Mouse (Mus musculus) spleen, adult 12 weeks (tissue): Measurements from ENCODE around the gene Lpar6.

Experiments used
- DNase-seq: peaks from one replicate; pipeline ENCODE4 v3.0.0; 2022; ENCODE audit warnings: low spot score

Lpar6 gene

GRCm38 (mm10) chr14:73237848-73238321 lies at the start of gene Lpar6:
Gene Lpar6 (plus strand): TSS chr14:73237895.
- no peak for DNase-seq

- DNase-seq: no peak
Measured at GRCm38 (mm10) chr14:73199058-73199457, 38.6 kb upstream of the Lpar6 start.

- no peak for DNase-seq
Measured at GRCm38 (mm10) chr14:73201447-73201846, 36.2 kb upstream of the Lpar6 start.

GRCm38 (mm10) chr14:73204016-73204415 lies 33.7 kb upstream of the Lpar6 start:
- DNase-seq: no peak

- DNase-seq: no peak
Measured at GRCm38 (mm10) chr14:73209262-73209661, 28.4 kb upstream of the Lpar6 start.

- no peak for DNase-seq
Measured at GRCm38 (mm10) chr14:73210196-73210595, 27.5 kb upstream of the Lpar6 start.

GRCm38 (mm10) chr14:73211477-73211876 lies 26.2 kb upstream of the Lpar6 start:
- no peak for DNase-seq

- no peak for DNase-seq
Measured at GRCm38 (mm10) chr14:73217062-73217461, 20.6 kb upstream of the Lpar6 start.

GRCm38 (mm10) chr14:73222316-73222970 lies 15.3 kb upstream of the Lpar6 start:
- DNase-seq: no peak

GRCm38 (mm10) chr14:73226346-73226745 lies 11.3 kb upstream of the Lpar6 start:
- DNase-seq: no peak

GRCm38 (mm10) chr14:73226849-73227248 lies 10.8 kb upstream of the Lpar6 start:
- DNase-seq: no peak

- DNase-seq: no peak
Measured at GRCm38 (mm10) chr14:73231286-73231982, 6.3 kb upstream of the Lpar6 start.

- DNase-seq: no peak
Measured at GRCm38 (mm10) chr14:73234468-73235031, 3.1 kb upstream of the Lpar6 start.

- no peak for DNase-seq
Measured at GRCm38 (mm10) chr14:73238498-73239250, 979 bp downstream of the Lpar6 start.

- DNase-seq: no peak
Measured at GRCm38 (mm10) chr14:73239291-73239690, 1.6 kb downstream of the Lpar6 start.

- DNase-seq: no peak
Measured at GRCm38 (mm10) chr14:73239857-73240256, 2.2 kb downstream of the Lpar6 start.

GRCm38 (mm10) chr14:73244061-73244597 lies 6.4 kb downstream of the Lpar6 start:
- DNase-seq: no peak

GRCm38 (mm10) chr14:73250056-73250455 lies 12.4 kb downstream of the Lpar6 start:
- no peak for DNase-seq

GRCm38 (mm10) chr14:73252276-73252675 lies 14.6 kb downstream of the Lpar6 start:
- DNase-seq: no peak

- DNase-seq: no peak
Measured at GRCm38 (mm10) chr14:73253453-73254251, 16.0 kb downstream of the Lpar6 start.

- DNase-seq: no peak
Measured at GRCm38 (mm10) chr14:73254412-73254811, 16.7 kb downstream of the Lpar6 start.
